Mouse (Mus musculus) cortical plate, adult 2 months (tissue): Measurements from ENCODE around the gene Eps15l1.

Experiments
- CTCF ChIP-seq: fragments of 200-500 bp; IDR thresholded peaks from 2 replicates; pipeline ENCODE4 v1.5.1; 2011; ENCODE audit warnings: mild to moderate bottlenecking, control low read depth, low read length; ENCODE audit not compliant: insufficient read depth; ENCODE audit errors: extremely low read depth
- POLR2A ChIP-seq: fragments of 200-500 bp; IDR thresholded peaks from 2 replicates; pipeline ENCODE4 v1.6.1; 2011; ENCODE audit warnings: mild to moderate bottlenecking, low read length, control low read depth; ENCODE audit not compliant: insufficient read depth; ENCODE audit errors: extremely low read depth

- TF ChIP-seq CTCF = no peak
- peak; percentile 73 for TF ChIP-seq POLR2A
Observed at GRCm38 (mm10) chr8:72421362-72422335, at the start of gene Eps15l1.
